Mouse (Mus musculus) fibroblast of lung, adult 2 months (primary cell): ENCODE measurements at regions not wholly inside any gene's neighbourhood (a gene's known extent, or its start where the extent isn't known, plus 50 kb on each side); places are given as distances from the start of the nearest gene placed in this dataset.

Source experiments
- DNase-seq: peaks from one replicate; pipeline ENCODE4 v3.0.0-alpha.2; 2011; ENCODE audit warnings: low read depth

DNA sequence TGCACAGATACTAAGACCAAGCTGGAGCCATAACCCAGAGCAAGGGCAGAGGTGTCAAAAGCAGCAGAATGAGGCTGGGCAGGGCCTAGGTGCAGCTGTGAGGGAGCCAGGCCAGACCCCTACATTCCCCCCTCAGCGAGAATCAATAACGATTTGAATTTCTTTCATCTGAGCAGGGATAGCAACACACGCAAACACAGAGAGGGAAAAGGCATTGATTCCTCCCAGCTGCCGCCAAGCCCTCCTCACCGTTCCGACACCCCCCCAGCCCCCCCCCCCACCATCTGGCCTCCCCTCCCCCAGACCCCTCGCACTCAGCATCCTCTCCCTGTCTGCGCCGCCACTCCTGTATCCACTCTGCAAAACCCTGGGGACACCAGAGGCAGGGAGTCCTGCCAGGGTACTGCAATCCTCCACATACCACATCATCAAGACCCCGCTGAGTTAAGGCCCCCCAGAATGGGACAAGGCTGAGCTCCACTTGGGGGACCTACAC, 166.9 kb downstream of the 3100002H09Rik start:
- no peak for DNase-seq

DNA sequence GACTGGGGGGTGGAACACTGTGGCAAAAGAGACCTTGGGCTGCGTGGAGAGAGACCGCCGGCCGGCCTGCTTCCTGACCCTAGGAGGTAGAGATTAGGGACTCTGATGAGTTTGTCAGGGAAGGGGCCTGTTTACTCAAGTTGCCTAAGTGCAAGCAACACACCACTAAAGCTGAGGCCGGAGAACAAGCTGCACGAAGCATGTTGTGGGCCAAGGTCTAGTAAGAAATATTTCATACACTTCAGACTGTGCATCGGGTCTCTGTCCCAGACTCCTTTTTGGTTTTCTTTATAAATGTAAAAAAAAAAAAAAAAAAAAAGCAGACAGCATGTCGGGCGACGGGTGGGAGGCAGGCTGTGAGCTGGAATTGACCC, 167.5 kb downstream of the 3100002H09Rik start:
- DNase-seq = no peak

DNA sequence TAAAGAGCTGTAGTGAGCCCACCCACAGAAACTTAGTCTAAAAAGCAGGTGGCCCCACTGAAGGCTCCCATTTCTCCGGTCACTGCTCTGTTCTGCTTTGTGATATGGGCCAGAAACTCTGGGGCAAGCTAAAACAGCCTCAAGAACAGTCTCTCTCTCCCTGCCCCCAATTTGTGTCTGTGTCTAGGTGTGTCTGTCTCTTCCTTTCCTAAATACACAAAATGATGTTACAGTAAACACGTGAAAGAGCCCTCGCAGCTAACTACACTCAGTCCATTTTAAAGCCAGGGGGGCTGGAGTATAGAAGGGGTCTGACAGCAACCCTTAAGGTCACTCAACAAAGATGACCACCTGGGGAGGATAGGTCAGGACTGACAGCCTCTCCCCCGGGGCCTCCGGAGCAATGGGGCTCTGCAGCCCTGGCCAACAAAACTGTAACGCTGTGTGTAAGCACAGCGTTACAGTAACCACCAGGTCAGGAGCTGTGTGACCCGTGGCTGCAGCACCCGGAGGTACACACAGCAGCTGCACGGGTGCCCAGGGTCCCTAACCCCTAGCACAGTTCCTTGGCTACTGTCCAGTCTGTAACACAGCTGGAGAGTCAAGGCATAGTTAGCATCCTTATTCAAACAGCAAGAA, 168.0 kb downstream of the 3100002H09Rik start:
- no peak for DNase-seq

DNA sequence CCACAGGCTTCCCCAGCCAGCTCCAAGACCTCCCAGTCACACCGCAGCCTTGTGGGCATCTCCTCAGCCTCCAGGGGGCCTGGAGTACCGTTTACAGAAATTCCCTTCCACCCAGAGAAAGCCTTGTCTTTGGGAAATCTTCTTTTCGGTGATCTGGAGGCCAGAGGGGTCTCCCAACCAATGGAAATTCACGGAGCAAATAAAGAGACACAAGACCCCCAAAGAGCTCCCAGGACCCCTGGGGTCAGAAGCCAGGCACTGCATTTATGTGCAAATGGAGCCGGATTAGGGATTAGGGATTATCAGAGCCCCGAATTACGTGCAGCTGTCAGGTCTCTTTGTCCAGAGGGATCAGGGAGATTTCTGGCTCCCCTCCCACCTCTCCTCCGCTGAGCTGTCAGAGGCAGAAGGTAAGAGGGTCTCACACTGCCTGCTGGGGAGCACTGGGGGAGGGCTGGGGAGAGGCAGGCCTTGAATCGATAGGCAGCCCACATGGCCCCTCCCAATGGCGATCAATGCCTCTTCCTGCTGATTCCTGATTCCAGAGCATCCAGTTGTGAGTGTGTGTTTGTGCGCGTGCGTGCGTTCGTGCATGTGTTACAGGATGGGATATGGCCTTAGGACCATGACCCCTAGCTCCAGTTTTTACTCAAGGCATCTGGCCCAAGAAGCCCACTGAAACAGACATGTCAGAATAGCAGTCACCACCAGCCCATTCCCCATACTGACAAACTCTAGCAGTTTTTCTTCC, 168.7 kb downstream of the 3100002H09Rik start:
- DNase-seq = no peak

DNA sequence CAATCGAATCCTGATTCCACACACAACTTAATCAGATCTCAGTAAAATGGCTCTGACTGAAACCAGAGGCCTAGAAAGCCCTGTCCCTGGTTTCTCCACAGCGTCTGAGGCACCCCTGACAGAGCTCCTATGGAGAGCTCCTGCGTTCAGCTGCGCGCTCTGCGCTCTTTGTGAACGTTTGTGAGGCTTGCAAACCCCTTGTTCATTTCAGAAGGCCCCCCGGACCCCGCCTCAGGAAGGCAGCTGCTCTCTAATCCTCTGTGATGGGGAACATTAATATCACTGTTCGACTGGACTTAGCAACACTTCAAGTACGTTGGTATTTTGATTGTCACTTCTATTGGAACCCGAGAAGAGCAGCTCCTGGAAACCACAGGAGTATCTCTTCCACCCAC, 175.6 kb downstream of the 3100002H09Rik start:
- no peak for DNase-seq

DNA sequence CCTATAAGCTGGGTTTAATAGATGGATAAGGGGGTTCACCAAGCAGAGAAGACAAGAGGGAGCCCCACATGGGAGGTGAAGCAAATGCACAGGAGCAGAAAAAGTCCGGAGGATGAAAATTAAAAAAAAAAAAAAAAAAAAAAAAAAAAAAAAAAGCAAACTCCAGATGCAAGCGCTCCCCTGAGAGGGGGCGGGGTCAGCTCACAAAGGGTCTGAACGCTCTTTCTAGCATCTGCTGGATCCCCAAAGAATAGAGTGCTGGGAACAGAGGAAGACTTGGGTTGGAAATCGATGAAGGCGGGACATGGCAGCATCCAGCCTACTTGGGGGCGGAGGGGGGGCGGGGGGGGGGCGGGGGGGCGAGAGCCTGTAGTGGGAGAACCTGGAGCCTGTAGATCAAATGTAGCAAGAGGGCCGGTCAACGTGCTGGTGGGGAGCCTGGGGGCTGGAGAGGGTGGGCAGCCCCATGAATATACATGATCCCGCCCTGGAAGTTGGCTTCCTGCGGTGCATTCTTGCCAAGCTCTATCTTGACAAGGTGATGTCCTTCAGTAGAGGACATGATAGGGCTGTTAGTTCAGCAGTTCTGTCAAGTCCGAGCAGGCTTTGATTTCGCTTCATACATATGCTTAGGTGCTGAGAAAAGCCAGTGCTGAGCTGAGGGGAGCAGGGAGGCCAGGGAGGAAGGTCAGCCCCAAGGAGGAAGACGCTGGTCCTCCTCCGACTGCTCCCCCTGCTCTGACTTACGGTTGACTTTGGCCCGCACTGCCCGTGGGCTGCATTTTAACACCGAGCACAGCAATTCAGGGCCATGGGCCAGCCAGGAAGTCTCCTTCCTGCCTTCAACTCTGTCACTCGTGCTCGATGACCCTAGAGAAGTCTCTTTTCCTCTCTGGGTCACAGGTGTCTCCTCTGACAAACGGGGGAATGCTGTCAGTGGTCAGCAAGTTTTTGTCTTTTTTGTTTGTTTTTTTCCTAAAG, 176.3 kb downstream of the 3100002H09Rik start:
- no peak for DNase-seq

DNA sequence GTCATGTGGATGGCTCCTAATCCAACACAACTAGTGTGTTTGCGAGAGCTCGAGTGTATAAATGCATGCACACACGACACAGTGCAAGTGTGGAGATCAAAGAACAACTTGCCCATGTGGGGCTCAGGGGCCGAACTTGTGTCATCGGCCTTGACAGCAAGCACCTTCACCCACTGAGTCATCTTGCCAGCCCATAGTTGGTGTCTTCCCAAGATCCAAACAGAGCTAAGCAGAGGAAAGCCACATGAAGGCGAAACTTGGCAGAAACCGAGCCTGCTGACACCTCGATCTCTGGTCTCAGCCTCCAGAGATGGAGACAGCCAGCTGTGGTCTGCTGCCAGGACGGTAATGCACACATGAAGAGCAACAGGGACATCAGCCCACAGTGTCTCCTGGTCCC, 177.1 kb downstream of the 3100002H09Rik start:
- no peak for DNase-seq

DNA sequence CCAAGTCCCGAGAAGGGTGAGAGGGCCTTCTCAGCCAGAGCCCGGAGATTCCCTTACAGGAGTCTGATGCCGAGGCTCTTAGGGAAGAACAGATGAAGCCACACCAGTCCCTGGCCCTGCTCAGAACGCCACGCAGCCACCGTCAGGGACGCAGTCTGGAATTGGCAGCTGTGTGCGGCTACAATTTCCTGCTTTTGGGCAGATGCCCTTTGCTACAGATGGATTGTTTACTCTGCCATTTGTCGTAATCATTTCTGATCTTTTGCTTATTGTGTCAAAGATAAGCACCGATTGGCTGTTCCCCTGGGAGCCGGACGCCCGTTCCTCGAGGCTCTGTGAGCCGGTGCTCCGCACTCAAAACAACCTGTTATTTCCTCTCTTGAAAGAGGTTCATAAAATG, 179.4 kb downstream of the 3100002H09Rik start:
- DNase-seq = no peak

DNA sequence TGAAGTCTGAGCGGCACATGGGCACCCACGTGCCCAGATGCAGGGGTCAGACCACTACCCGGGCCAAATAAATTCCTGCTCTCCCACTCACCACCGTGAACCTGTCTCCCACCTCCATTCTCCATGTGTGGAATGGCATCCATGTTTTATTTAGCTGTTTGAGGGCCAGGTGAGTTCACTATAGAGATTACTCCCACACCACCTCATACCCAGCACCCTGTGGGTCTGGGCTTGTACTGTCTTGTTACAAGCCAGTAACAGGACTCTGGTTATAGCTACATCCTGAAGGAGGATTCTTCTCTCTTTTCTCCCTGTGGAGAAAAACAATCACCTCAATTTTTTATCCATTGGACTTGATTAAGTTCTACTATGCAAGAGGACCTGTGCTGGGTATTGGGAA, 181.8 kb downstream of the 3100002H09Rik start:
- no peak for DNase-seq

DNA sequence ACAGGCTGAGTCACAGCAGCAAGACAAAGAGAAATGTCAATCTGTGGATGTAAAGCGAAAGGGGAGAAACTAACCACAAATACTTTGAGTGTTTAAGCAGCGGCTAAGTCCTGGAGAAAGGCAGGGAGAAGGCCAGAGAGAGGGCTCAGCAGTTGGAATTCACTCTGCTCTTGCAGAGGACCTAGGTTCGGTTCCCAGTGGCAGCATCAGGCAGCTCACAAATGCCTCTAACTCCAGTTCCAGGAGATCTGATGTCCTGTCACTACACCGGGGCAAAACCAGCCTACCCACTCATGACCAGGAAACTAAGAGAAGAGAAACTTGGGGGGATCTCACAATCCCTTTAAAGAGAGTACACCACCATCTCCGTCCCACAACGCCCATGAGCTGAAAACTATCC, 188.2 kb downstream of the 3100002H09Rik start:
- no peak for DNase-seq

DNA sequence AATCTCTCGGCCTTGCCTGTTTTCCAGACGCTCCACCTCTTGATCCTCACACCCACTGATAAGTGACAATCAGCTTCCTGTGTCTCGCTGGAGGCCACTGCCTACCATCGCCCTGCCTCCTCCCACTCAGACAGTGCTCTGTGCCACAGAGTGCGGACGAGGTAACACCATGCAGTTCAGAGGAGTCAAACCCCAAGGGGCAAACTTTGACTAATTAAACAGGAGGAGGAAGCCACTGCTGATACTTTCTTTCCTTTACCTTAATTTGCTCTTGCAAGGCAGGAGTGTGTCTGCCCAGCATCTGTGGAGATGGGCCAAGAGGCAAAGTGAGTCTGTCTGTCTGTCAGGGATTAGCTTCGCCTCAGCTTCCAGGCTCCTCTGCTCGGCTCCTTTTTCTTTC, 192.2 kb downstream of the 3100002H09Rik start:
- no peak for DNase-seq

DNA sequence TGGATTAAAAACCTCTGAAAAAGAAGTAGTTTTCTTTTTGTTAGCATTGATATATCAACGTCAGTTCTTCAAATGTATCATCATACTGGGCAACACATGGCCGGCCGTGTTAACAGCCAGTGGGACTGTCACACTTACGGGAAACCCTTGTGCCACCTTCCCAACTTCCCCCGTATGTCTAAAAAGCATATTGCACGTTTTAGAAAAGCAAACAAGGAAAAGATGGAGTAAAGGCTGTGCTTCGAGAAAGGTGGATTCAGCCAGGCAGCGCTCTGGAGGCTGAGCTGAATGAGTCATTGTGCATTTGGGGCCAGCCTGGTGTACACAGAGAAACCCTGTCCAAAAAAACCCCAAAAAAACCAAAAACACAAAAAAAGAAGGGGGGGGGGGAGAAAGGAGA, 193.4 kb downstream of the 3100002H09Rik start:
- no peak for DNase-seq

DNA sequence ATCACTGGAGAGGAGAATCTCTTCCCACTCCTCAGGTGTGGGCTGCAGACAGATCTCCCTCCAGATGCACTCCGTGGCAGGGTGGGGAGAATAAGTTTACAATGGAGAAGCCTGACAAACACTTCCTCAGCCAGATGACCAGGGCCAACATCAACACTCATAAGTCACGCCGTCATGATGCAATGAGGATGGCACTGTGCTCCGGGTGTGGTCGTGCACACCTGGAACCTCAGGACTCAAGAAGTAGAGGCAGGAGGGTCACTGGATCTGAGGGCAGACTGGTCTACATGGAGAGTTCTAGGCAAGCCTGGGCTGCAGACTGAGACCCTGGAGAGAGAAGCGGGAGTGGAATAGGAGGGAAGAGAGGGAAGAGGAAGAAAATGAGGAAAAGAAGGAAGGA, 194.3 kb downstream of the 3100002H09Rik start:
- DNase-seq = no peak

DNA sequence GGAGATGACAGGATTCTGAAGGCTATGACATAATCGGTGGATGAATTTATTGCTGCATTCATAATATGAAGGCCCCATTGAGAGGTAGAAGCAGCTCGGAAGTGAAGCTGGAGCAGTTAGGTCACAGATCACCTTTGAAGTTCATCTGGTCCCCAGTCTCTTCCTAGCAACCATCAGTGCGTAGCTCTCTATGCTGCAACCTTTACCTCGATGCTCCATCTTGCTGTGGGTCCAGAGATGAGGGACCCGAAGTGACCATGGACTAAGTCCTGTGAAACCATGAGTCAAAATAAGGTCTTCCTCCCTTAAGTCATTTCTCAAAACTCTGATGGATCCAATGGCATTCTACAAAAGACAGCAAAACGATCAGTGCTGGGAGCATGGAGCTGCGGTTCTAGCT, 196.2 kb downstream of the 3100002H09Rik start:
- DNase-seq = no peak

DNA sequence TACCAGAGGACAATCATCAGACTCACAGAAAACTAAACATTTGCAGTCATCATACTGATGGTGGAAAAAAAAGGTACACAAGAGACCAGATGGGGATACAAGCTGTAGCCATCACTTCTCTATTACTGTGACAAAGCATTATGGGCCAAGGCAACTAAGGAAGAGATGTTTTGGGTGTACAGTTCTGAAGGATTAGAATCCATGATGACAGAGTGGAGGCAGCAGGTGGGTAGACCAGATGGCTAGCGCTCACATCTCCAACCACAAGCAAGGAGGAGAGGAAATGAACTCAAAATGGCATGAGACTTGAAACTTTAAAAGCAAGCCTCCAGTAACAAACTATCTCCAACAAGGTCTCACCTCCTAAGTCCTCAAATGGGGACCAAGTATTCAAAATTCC, 201.3 kb downstream of the 3100002H09Rik start:
- DNase-seq = no peak

DNA sequence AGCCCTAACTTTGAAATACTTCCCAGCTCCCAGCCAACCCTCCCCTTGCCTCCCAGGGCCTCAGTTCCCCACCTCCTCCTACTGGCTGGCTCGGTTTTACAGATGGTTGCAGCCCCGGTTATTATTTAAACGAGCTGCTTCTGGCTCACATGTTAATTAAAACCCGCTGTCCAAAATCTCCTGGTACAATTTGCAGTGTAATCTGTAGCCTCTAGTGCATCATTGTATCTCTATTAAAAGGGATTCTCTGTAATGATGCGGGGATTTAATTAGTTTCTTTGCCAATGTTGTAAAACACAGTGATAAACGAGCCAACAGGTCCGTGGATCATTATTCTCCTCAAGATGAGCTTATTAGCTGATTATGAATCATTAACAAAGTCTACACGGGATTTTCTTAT, 208.5 kb downstream of the 3100002H09Rik start:
- DNase-seq = no peak

DNA sequence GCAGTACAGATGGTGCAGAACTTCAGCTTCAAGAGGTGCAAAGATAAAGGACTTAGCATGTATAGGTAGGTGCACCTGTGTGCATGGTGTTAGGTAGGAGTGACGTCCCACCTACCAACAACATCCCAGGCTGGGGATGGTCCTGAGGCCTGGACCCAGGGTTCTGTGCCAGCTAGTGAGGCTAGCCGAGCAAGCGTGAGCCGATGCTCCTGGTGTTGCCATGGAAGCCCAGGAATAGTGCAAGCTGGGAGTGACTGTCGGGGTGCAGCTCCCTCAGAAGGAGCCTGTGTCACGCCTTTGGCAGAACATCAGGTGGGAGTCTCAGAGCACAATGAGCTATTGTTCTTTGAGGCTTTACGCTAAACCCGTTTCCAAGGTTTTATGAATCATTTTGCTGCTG, 209.9 kb downstream of the 3100002H09Rik start:
- DNase-seq = peak; percentile 36

DNA sequence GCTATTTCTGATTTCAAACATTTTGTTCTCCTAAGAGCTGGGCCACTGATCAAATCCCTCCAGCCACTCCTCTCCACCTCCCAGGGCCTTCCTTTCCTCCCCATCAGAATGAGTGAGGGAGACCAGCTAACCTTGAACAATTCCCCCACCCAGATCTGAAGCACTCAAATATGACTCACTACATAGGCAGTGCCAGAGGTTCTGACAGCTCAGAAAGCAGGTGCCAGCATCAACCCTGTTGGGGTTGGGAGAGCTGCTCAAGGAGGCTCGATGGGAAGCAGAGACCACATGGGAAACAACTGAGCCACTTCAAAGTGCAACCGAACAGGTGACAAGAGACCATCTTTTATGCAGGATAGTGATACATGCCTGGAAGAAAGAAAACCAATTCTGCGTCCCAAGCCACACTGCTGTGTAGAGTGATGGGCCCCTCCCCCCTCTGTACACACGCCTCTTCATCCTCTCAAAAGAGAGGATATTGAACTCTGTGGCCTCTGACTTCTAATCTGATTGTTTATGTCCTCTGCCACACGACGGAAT, 210.4 kb downstream of the 3100002H09Rik start:
- DNase-seq = no peak

DNA sequence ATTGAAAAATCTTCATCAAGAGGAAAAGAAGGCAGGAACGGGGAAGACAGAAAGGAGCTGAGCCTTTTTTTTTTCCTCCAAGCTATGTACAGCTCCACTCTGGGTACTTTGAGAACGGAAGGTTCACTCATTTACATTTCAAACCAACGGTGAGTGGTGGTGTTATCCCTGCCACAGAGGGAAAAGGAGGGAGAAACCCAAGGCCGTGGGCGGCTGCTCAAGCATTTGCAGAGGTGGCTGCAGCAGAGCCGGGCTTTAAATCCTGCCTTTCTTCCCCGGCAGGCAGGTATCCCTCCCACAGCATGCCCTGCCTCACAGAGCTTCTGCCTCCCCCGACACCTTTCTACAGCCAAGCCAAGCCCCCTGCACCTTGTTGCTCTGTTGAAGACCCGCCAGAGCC, 212.2 kb downstream of the 3100002H09Rik start:
- DNase-seq = no peak

DNA sequence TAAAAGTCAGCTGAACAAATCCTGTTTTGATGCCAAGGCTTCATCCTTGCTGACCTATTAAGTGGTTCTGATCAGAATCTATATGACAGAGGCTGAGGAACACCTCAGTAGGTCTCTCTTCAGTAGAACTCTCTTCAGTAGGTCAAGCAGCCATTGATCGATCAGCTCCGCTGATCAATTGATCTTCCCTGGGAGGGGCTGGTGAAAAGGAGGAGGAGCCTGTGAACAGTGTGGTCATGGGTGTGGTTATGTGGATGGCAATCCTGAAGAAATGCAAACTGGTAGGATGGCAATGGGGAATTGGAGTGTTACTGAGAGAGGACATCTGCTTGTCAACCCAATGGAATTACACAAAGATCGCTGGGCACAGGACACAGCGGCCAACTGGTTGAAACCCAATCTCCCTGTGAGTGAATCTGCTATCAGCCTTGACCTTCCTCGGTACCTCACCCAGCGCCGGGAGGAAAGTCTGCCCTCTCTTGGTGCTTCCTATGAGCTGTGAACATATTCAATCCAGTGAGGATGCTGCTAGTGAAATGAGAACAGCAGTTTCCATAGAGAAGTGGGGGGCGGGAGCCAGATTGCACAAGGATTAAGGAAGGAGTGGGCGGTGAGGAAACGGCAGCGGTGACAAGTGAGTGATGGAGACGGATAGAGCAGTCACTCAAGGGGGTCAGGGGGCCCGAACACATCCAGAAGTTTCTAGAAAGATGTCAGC, 213.9 kb downstream of the 3100002H09Rik start:
- no peak for DNase-seq

DNA sequence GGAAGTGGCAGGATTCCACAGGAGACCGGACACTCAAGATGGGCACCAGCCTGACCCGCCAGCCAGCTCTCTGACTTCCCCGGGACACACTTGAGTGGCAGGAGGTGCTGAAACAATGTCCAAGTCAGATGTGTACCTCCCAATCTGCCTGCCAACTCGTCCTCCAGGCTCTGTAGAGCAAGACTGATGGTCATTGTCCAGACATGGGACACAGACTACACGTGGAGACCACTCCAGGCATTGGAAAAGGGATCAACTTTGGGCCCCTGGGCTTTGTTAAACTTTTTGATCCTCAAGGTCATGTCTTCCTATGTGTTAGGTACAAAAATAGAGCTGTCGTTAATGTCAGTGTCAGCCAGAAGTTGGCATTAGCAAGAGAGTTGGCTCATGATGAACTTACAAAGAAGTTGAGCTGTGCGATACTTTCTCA, 214.6 kb downstream of the 3100002H09Rik start:
- DNase-seq = no peak
